Mouse (Mus musculus) left cerebral cortex, adult 9 months (tissue): ENCODE data around the gene Nek1.

Experiments used
- DNase-seq, 2 experiments: peaks; one replicate each; pipeline ENCODE4 v3.0.0; 2022; ENCODE audit warnings: low spot score in 2 of 2

The Nek1 gene

DNA sequence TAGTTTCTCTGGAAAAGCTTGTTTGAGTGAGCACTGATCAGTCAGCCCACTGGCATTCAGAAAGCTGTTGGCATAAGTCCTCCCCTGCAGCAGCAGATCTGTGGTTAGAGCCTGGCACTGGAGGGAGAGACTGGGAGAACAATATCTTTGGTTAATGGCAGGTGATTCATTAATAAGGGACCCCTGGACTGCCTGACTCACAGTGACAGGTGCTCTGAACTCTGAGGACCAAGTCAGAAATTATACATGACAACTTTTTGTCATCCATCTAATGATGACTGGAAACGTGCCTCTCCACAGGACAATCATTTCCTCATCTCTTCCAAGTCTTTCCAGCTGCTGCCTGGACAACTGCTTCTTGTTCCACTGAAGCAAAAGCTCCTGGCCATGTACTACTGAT is 163.4 kb downstream of the Nek1 start:
- DNase-seq = no peak

DNA sequence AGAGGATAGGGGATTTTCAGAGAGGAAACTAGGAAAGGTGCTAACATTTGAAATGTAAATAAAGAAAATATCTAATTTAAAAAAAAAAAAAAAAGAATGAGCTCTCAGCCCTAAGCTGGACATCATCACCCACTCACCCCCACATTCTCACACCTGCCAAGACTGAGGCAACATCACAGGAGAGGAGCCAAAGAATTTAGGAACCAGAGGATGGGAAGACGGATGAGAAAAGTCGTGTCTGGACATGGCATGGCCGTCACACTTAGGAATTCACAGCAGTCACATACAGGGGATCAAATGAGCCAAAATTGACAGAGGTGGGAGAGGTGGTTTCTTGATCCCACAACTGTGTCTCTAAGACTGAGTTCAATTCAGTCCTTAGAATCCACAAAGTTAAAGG is 165.5 kb downstream of the Nek1 start:
- no peak for DNase-seq

DNA sequence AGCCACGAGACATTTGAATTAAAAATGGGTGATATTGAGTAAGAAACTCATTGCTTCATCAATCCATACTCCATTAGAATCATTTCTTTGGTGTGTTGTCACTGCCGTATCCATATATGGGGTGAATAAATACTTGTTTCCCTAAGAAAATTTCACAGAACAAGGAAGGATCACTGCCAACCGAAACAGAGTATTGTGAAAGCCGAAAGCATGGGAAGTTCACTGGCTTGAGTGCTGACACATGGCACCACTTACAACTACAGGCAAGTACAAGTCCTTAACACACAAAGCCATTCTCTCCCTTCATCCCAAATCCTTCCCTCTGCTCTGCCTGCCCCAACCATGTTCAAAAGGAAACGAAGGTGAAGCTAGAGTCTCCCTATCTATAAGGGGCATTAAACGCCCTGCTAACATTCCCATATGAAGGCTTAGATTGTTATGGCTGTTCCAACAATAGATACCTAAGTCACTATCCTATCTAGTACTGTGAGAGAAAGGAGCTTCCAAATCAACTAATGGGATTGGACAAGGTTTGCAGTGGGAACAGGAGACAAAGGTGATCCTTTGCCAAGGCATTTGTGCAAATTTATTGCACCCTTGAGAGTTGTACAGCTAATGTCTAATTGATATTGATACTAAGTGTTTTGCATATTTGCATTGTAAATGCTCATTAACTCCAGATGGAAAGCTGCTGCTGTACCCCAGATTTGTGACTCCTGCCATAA is 168.6 kb downstream of the Nek1 start:
- no peak for DNase-seq

DNA sequence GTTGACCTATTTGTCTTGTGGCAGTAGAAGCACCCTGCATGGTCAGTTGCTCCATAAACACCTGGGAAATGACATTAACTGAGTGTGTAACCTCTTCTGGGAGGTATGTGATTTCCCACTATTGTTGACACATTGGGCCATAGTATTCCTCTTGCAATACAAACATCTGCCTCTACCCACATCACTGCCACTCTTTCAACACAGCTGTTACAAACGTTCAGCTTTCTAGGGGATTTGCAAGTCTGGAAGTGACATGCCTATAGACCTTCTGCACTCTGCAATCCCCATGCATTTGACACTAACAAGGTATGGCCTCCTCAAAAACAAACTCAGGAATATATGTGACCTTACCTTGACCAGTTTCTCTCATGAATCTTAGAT is 169.2 kb downstream of the Nek1 start:
- DNase-seq = no peak

DNA sequence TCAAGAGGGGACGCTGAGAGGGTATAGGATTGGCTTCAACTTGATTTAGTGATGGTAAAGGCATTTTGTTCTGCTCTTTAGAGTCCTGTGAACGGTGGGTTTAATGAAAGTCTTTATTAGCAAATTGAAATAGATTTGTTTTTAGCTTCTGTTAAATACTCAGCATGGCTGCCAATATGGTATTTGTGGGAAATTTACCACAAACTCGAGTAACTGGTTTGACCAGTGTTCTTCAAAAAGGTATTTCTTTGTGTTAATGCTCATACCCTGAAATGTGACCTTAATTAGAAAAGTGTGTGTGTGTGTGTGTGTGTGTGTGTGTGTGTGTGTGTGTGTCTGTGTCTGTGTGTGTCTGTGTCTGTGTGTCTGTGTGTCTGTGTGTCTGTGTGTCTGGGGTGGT is 178.6 kb downstream of the Nek1 start:
- DNase-seq = no peak

DNA sequence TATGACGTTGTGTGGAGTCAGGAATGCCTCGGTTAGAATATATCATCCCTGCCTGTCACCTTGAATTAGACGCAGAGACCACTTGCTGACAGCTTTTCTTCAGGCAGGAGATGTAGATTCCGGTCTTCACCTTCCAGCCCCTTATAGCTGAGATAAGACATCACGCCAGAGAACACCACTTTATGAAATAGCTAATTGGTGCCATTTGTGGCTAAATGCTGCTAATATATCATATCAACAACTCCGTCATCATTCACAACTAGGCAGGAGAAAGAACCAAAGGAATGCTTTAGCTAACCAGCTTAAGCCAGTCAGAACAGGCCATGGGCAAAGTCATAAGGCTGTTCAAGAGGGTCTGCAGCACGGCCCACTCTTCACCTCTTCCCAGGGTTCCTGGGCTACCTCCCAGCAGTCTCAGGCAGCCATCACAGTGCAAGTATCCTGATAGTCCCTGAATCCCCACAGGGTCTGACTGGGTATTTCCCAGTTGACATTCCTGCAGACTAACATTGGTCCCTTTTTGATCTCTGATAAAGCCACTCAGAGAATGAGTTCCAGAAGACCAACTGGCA is 181.0 kb downstream of the Nek1 start:
- no peak for DNase-seq

DNA sequence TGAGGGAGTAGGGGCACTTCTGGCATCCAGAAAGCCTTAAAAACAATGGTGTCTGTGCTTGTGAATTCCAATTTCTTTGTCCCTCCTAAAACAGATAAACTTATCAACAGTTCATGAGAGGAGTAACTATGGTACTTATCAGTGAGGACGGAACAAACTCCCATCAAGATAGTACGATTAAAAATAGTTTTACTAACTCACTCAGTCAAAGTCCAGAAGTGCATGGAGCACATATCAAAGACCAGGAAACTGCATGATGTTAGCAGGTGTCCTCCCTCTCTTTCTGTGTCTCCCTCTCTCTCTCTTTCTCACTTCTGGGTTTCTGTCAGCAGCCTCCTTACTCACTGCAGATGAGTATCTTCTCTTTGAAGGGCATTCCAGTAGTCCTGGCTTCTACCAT is 182.9 kb downstream of the Nek1 start:
- no peak for DNase-seq

DNA sequence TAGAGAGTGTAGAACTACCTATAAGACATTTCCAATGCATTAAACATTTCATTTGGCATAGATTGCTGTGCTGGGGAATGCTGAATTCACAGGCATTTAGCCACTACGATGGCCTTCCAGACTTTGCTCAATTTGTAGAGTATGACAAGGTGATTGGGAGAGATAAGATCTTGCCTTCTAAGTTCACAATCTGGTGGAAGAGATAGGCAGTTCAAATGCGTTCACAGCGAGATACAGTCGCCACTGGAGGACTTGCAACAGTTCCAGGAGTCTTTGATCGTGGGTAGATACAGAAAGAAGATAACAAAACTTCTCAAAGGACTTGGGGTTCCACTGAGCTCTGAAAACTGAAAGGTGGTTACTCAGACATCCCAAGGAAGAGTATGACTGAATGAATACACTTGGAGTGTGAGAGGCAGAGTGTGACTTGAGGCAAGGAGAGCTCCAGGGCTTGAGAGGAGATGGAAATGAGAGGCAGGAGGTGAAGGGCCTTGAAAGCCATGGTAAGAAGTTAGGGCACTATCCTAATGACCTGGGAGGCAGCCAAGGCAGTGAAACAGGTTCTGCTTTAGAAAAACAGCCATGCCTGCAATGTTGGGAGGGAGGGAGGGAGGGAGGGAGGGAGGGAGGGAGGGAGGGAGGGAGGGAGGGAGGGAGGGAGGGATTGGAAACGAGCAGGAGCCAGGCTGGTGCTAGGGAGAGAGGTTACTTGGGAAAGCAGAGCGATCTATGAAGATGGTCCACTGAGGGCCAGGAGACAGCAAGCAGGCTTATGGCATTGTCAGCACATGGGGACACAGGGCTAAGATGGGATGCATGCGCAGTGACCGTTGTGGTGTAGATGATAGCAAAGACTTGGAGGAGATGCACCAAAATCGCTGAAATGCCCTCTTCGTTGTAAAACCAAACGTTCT is 184.9 kb downstream of the Nek1 start:
- no peak for DNase-seq

DNA sequence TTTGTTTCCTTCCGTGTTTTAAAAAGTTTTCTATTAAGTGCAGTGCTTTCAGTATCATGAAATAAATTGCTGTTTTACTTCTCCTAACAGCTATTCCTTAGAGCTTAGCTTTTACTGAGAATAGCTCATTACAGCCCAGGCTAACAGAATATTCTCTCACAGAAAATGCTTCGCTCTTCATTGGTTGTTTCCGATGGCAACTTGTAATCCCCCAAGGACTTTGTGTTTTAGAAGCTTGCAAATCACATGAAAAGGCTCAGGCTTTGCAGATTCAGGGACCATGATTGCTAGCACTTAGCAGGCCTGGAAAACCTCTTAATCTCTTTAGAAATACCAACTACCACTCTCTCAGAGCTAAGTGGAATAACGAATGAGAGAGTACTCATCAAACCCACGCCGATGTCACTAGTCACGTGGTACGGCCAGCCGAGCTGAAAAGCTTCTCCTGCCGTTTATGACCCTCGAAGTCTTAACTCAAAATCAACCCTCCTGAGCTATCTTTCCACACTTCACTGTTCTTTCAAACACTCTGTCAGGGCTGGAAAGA is 185.7 kb downstream of the Nek1 start:
- no peak for DNase-seq
